ENCODE assay signal across 10 mouse cellular contexts in genomic region chr3:94482764-94483385, GRCm38 (mm10). TPM values are rescaled to one million over a fixed set of nuclear protein-coding genes. Genes with fewer than 3 reads are reported as not detected.
DNase-seq lines count a peak whose midpoint lies in the region; ATAC-seq lines count a peak whose summit lies in the region.
"Had no signal": no experiment of that assay in that cellular context is flagged by ENCODE, and none has a peak within 500 bp of the region (broad histone marks: within the 10 kb centered on the region; RNA-seq: fewer than 3 reads in every experiment).

No protein-coding gene starts in this region.

- H3K9me3 ChIP-seq in stomach, embryonic 16.5 days (replicated peaks; ENCODE audit: control insufficient read depth, low read length), result no peaks in the 10 kb centered on the region
- H3K9me3 ChIP-seq: embryonic facial prominence, embryonic 12.5 days; limb, embryonic 13.5 days had no signal

- DNase-seq in adrenal gland, adult 2 months, result peak; percentile 58
- DNase-seq in adrenal gland, postnatal 25 days, result no peak
- DNase-seq in urinary bladder, postnatal 25 days (ENCODE audit: low spot score), result peak; percentile 15
- DNase-seq in urinary bladder, postnatal 10 days (ENCODE audit: low spot score), result no peak
- DNase-seq in lung, postnatal 14 days, result peak; percentile 32
- DNase-seq in c-Kit-positive CD71-positive TER-119-positive erythroid progenitor cells, embryonic 14.5 days (ENCODE audit: low spot score), result no peak
- no peak for DNase-seq in left cerebral cortex, adult 18-20 months (ENCODE audit: low spot score in 2 of 2)

- H3K4me2 ChIP-seq in stomach, embryonic 16.5 days (ENCODE audit: low read depth, low read length), result no peak overlapping the region
- H3K4me2 ChIP-seq: limb, embryonic 13.5 days had no signal

- WGBS in stomach, embryonic 16.5 days, result 78% methylated on average over 17 of the region's 17 CpGs

- no peak overlapping the region for H3K4me3 ChIP-seq in stomach, embryonic 16.5 days (replicated peaks; ENCODE audit: low read length)
- H3K4me3 ChIP-seq: embryonic facial prominence, embryonic 12.5 days; limb, embryonic 13.5 days had no signal

- H3K4me1 ChIP-seq in stomach, embryonic 16.5 days (ENCODE audit: control insufficient read depth, insufficient read depth, low read length), result no peaks in the 10 kb centered on the region

- no peaks in the 10 kb centered on the region for H3K36me3 ChIP-seq in stomach, embryonic 16.5 days (ENCODE audit: control insufficient read depth, insufficient read depth, low read length)
- H3K36me3 ChIP-seq: embryonic facial prominence, embryonic 12.5 days; limb, embryonic 13.5 days had no signal

- H3K27me3 ChIP-seq in stomach, embryonic 16.5 days (ENCODE audit: control insufficient read depth, insufficient read depth, low read length), result peaks cover 4% of the 10 kb centered on the region; the same call in 1 of the 2 replicates

- no peak overlapping the region for H3K27ac ChIP-seq in stomach, embryonic 16.5 days (ENCODE audit: low read length)
- H3K27ac ChIP-seq: limb, embryonic 13.5 days had no signal

- peak; percentile 37; the same call in 1 of the 2 replicates for ATAC-seq in stomach, embryonic 16.5 days (ENCODE audit: insufficient read depth, low FRiP score)

- H3K9ac ChIP-seq in stomach, embryonic 16.5 days (ENCODE audit: low read length), result no peak overlapping the region
- H3K9ac ChIP-seq: embryonic facial prominence, embryonic 12.5 days; limb, embryonic 13.5 days had no signal

RNA-seq across cellular contexts. Expression of gene Riiad1, which starts 2.7 kb away (rescaled TPM):
- 1 to 10 TPM; 2.8 to 3.5 TPM for total RNA-seq in adrenal gland, adult 2 months (2021)
- not detected in 2 replicates for polyA plus RNA-seq in adrenal gland, adult 2 months (2012; rRNA removed)
- 2.2 and 4.0 TPM in 2 replicates for total RNA-seq in adrenal gland, postnatal 25 days (2021)
- polyA plus RNA-seq in stomach, embryonic 16.5 days (2015; fragmentation: Nextera tagmentation; extraction: Ambion mirVana), result 1.6 and 3.4 TPM in 2 replicates
- 1 to 10 TPM; 6.4 to 7.8 TPM for total RNA-seq in left cerebral cortex, adult 18-20 months (2021)

RNA-seq across cellular contexts. Expression of gene Celf3, which starts 4.8 kb away (rescaled TPM):
- total RNA-seq in adrenal gland, adult 2 months (2021), result 10 to 100 TPM; 17.6 to 27.7 TPM
- polyA plus RNA-seq in adrenal gland, adult 2 months (2012; rRNA removed), result 62.2 and 77.6 TPM in 2 replicates
- 17.7 and 28.0 TPM in 2 replicates for total RNA-seq in adrenal gland, postnatal 25 days (2021)
- 14.2 and 19.3 TPM in 2 replicates for polyA plus RNA-seq in stomach, embryonic 16.5 days (2015; fragmentation: Nextera tagmentation; extraction: Ambion mirVana)
- 100 to 1,000 TPM; 147 to 160 TPM for total RNA-seq in left cerebral cortex, adult 18-20 months (2021)

RNA-seq across cellular contexts. Expression of gene Oaz3, which starts 39.2 kb away (rescaled TPM):
- total RNA-seq in adrenal gland, adult 2 months (2021), result under 1 TPM in 1 of 2 experiments, not detected in 1; 0.24 TPM
- 0.15 TPM in 1 of 2 replicates, not detected in the other for polyA plus RNA-seq in adrenal gland, adult 2 months (2012; rRNA removed)
- not detected in 2 replicates for total RNA-seq in adrenal gland, postnatal 25 days (2021)
- polyA plus RNA-seq in stomach, embryonic 16.5 days (2015; fragmentation: Nextera tagmentation; extraction: Ambion mirVana), result 0.41 and 0.56 TPM in 2 replicates
- not detected for total RNA-seq in left cerebral cortex, adult 18-20 months (2021)

RNA-seq across cellular contexts. Expression of gene Mrpl9, which starts 39.8 kb away (rescaled TPM):
- 10 to 100 TPM; 46.4 to 84.5 TPM for total RNA-seq in adrenal gland, adult 2 months (2021)
- polyA plus RNA-seq in adrenal gland, adult 2 months (2012; rRNA removed), result 16.4 and 18.0 TPM in 2 replicates
- total RNA-seq in adrenal gland, postnatal 25 days (2021), result 69.6 and 71.6 TPM in 2 replicates
- polyA plus RNA-seq in stomach, embryonic 16.5 days (2015; fragmentation: Nextera tagmentation; extraction: Ambion mirVana), result 67.8 and 71.8 TPM in 2 replicates
- 10 to 100 TPM; 36.9 to 37.1 TPM for total RNA-seq in left cerebral cortex, adult 18-20 months (2021)

Comparison
In these comparisons a context has a peak if more than half of its experiments do, and no peak if none do; other contexts are left out.
1. DNase-seq: peak in adrenal gland, adult 2 months (single experiment), urinary bladder, postnatal 25 days (single experiment) and lung, postnatal 14 days (single experiment); none in adrenal gland, postnatal 25 days (single experiment), urinary bladder, postnatal 10 days (single experiment), c-Kit-positive CD71-positive TER-119-positive erythroid progenitor cells, embryonic 14.5 days (single experiment) and left cerebral cortex, adult 18-20 months (0 of 2).